ENCODE assay signal across 18 mouse cellular contexts in genomic region chr6:49792524-49792923, GRCm38 (mm10). TPM values are rescaled to one million over a fixed set of nuclear protein-coding genes. Genes with fewer than 3 reads are reported as not detected.
DNase-seq lines count a peak whose midpoint lies in the region; ATAC-seq lines count a peak whose summit lies in the region.
"Had no signal": no experiment of that assay in that cellular context is flagged by ENCODE, and none has a peak within 500 bp of the region (broad histone marks: within the 10 kb centered on the region; RNA-seq: fewer than 3 reads in every experiment).

No protein-coding gene starts in this region.

- no peak overlapping the region for H3K27ac ChIP-seq in forebrain, embryonic 11.5 days (ENCODE audit: low read depth, low read length)
- H3K27ac ChIP-seq in midbrain, embryonic 14.5 days (replicated peaks; ENCODE audit: low read depth, low read length), result no peak overlapping the region
- H3K27ac ChIP-seq: embryonic facial prominence, embryonic 12.5 days; hindbrain, embryonic 12.5 days; midbrain, embryonic 12.5 days had no signal

- WGBS in forebrain, embryonic 11.5 days, result 90% methylated on average over 12 of the region's 12 CpGs
- WGBS in midbrain, embryonic 14.5 days, result 51% methylated on average over 12 of the region's 12 CpGs

- H3K9ac ChIP-seq in forebrain, embryonic 11.5 days (ENCODE audit: low read length), result no peak overlapping the region
- no peak overlapping the region for H3K9ac ChIP-seq in midbrain, embryonic 14.5 days (replicated peaks; ENCODE audit: low read length)
- H3K9ac ChIP-seq: embryonic facial prominence, embryonic 12.5 days; hindbrain, embryonic 12.5 days; midbrain, embryonic 12.5 days had no signal

- H3K9me3 ChIP-seq in forebrain, embryonic 11.5 days (ENCODE audit: control insufficient read depth, low read length), result no peaks in the 10 kb centered on the region
- no peaks in the 10 kb centered on the region for H3K9me3 ChIP-seq in midbrain, embryonic 14.5 days (ENCODE audit: control insufficient read depth, low read length)
- H3K9me3 ChIP-seq: embryonic facial prominence, embryonic 12.5 days; hindbrain, embryonic 12.5 days; midbrain, embryonic 12.5 days had no signal

- H3K27me3 ChIP-seq in forebrain, embryonic 11.5 days (ENCODE audit: control insufficient read depth, insufficient read depth, low read length), result no peaks in the 10 kb centered on the region
- H3K27me3 ChIP-seq in midbrain, embryonic 14.5 days (ENCODE audit: control insufficient read depth, insufficient read depth, low read length), result no peaks in the 10 kb centered on the region
- H3K27me3 ChIP-seq: embryonic facial prominence, embryonic 12.5 days; hindbrain, embryonic 12.5 days; midbrain, embryonic 12.5 days had no signal

- H3K4me2 ChIP-seq in forebrain, embryonic 11.5 days (ENCODE audit: low read depth, low read length, severe bottlenecking), result no peak overlapping the region
- H3K4me2 ChIP-seq in midbrain, embryonic 14.5 days (ENCODE audit: low read length), result no peak overlapping the region
- H3K4me2 ChIP-seq: embryonic facial prominence, embryonic 12.5 days; hindbrain, embryonic 12.5 days; midbrain, embryonic 12.5 days had no signal

- peak; percentile 24 for DNase-seq in urinary bladder, postnatal 14 days (ENCODE audit: low spot score)
- DNase-seq in urinary bladder, postnatal 4 days (ENCODE audit: low spot score in 2 of 2), result no peak
- peak; percentile 36 for DNase-seq in kidney, adult 18-20 months
- DNase-seq in kidney, postnatal 10 days, result peak; percentile 74
- DNase-seq in forebrain, embryonic 11.5 days (ENCODE audit: low spot score), result no peak
- no peak for DNase-seq in midbrain, embryonic 14.5 days
- DNase-seq in thymus, postnatal 14 days, result no peak
- DNase-seq: adrenal gland, adult 8-10 months; cerebellum, postnatal 14 days; gastrocnemius, postnatal 25 days; heart, postnatal 10 days; right cerebral cortex, adult 18-20 months; thymus, adult 18-20 months had no signal

- H3K4me3 ChIP-seq in forebrain, embryonic 11.5 days (ENCODE audit: low read depth, low read length), result no peak overlapping the region
- H3K4me3 ChIP-seq in midbrain, embryonic 14.5 days (replicated peaks; ENCODE audit: low read depth, low read length), result no peak overlapping the region
- H3K4me3 ChIP-seq: embryonic facial prominence, embryonic 12.5 days; hindbrain, embryonic 12.5 days; midbrain, embryonic 12.5 days had no signal

- H3K36me3 ChIP-seq in forebrain, embryonic 11.5 days (ENCODE audit: control insufficient read depth, insufficient read depth, low read length), result no peaks in the 10 kb centered on the region
- H3K36me3 ChIP-seq in midbrain, embryonic 14.5 days (ENCODE audit: control insufficient read depth, insufficient read depth, low read length), result no peaks in the 10 kb centered on the region
- H3K36me3 ChIP-seq: embryonic facial prominence, embryonic 12.5 days; hindbrain, embryonic 12.5 days; midbrain, embryonic 12.5 days had no signal

- no peak for ATAC-seq in forebrain, embryonic 11.5 days (replicated peaks; ENCODE audit: low FRiP score)
- no peak for ATAC-seq in midbrain, embryonic 14.5 days (ENCODE audit: low FRiP score, low TSS enrichment)
- ATAC-seq: intestine, postnatal 0 days had no signal

- no peaks in the 10 kb centered on the region for H3K4me1 ChIP-seq in forebrain, embryonic 11.5 days (replicated peaks; ENCODE audit: control insufficient read depth, insufficient read depth, low read length)
- no peaks in the 10 kb centered on the region for H3K4me1 ChIP-seq in midbrain, embryonic 14.5 days (ENCODE audit: control insufficient read depth, insufficient read depth, low read length)
- H3K4me1 ChIP-seq: embryonic facial prominence, embryonic 12.5 days; hindbrain, embryonic 12.5 days; midbrain, embryonic 12.5 days had no signal

RNA-seq across cellular contexts. Expression of gene Npy, which starts 30.0 kb away (rescaled TPM):
- 3.6 and 7.1 TPM in 2 replicates for polyA plus RNA-seq in forebrain, embryonic 11.5 days (2014; fragmentation: Nextera tagmentation; extraction: Ambion mirVana)
- polyA plus RNA-seq in midbrain, embryonic 14.5 days (2014; fragmentation: Nextera tagmentation; extraction: Ambion mirVana), result 120 and 146 TPM in 2 replicates
- polyA plus RNA-seq: liver, adult 2 months had no signal

Comparison
In these comparisons a context has a peak if more than half of its experiments do, and no peak if none do; other contexts are left out.
1. DNase-seq: peak in urinary bladder, postnatal 14 days (single experiment), kidney, adult 18-20 months (single experiment) and kidney, postnatal 10 days (single experiment); none in urinary bladder, postnatal 4 days (0 of 2), forebrain, embryonic 11.5 days (single experiment), midbrain, embryonic 14.5 days (single experiment) and thymus, postnatal 14 days (single experiment).
2. RNA of gene Npy, which starts 30.0 kb away (polyA plus RNA-seq): 120 to 146 TPM in midbrain, embryonic 14.5 days; 3.6 to 7.1 TPM in forebrain, embryonic 11.5 days; every median in the first group is over 10 times any median in the second.